Mouse (Mus musculus): ENCODE data around the gene Ddx55. TPM values are rescaled to one million over a fixed set of nuclear protein-coding genes. Genes with fewer than 3 reads are reported as not detected.
"Not testable (repeated sequence)": the region's sequence is repeated elsewhere in the genome, so short reads cannot be mapped to it uniquely, and the experiment has no call there.

Gene Ddx55
- polyA plus RNA-seq, 1 experiment from 2014 or later: 5.8 TPM

- Histone ChIP-seq H3K4me3 (ENCODE audit: low read depth, low read length) (no peak overlapping the region), H3K9ac (ENCODE audit: low read length) (no peak overlapping the region), H3K4me2 (replicated peaks; ENCODE audit: low read depth) (no peak overlapping the region), H3K9me3 (ENCODE audit: control insufficient read depth, low read length) (no peaks in the 10 kb centered on the region), H3K27ac (replicated peaks) (no peak overlapping the region), H3K27me3 (ENCODE audit: control insufficient read depth, insufficient read depth, low read length) (no peaks in the 10 kb centered on the region), H3K4me1 (replicated peaks; ENCODE audit: control insufficient read depth, insufficient read depth) (no peaks in the 10 kb centered on the region), H3K36me3 (ENCODE audit: control insufficient read depth, insufficient read depth, low read length) (peaks cover 4% of the 10 kb centered on the region; the same call in 1 of the 2 replicates)
- DNase-seq (ENCODE audit: low spot score): no peak
- ATAC-seq (ENCODE audit: low FRiP score, low TSS enrichment): no peak
- WGBS: 73% methylated on average over 15 of the region's 16 CpGs
- TF ChIP-seq CTCF (IDR thresholded peaks at IDR 0.05; ENCODE audit: low read depth): peak; percentile 71
- no peak for TF ChIP-seq EP300 (optimal IDR thresholded peaks at IDR 0.05)
Observed at GRCm38 (mm10) chr5:124538813-124539792, 13.6 kb upstream of the Ddx55 start.

GRCm38 (mm10) chr5:124539905-124540304 is 12.8 kb upstream of the Ddx55 start:
- WGBS: 74% methylated on average over 4 of the region's 4 CpGs
- no peak for ATAC-seq (ENCODE audit: low FRiP score, low TSS enrichment)

GRCm38 (mm10) chr5:124540383-124540786 is 12.3 kb upstream of the Ddx55 start, which contains the start of gene Tmed2:
TSS of gene Tmed2 (plus strand) at chr5:124540695.
- Histone ChIP-seq H3K36me3 (ENCODE audit: control insufficient read depth, insufficient read depth, low read length) (peaks cover 12% of the 10 kb centered on the region), H3K27me3 (ENCODE audit: control insufficient read depth, insufficient read depth, low read length) (no peaks in the 10 kb centered on the region), H3K27ac (replicated peaks) (peak within 1 kb of the TSS; percentile 96), H3K9me3 (ENCODE audit: control insufficient read depth, low read length) (no peaks in the 10 kb centered on the region), H3K4me3 (ENCODE audit: low read depth, low read length) (peak within 1 kb of the TSS; percentile 72), H3K4me2 (replicated peaks; ENCODE audit: low read depth) (peak within 1 kb of the TSS; percentile 62), H3K9ac (ENCODE audit: low read length) (peak within 1 kb of the TSS; percentile 89), H3K4me1 (replicated peaks; ENCODE audit: control insufficient read depth, insufficient read depth) (no peaks in the 10 kb centered on the region)
- TF ChIP-seq EP300 (optimal IDR thresholded peaks at IDR 0.05): no peak
- TF ChIP-seq CTCF (IDR thresholded peaks at IDR 0.05; ENCODE audit: low read depth): peak; percentile 58
- WGBS: under 1% methylated on average over 35 of the region's 35 CpGs
- ATAC-seq (ENCODE audit: low FRiP score, low TSS enrichment) (peak; percentile 94), DNase-seq (ENCODE audit: low spot score) (peak; percentile 96)

More at GRCm38 (mm10) chr5:124539905-124540304, 12.8 kb upstream of the Ddx55 start:
- Histone ChIP-seq H3K36me3 (ENCODE audit: control insufficient read depth, insufficient read depth, low read length) (peaks cover 12% of the 10 kb centered on the region), H3K9ac (ENCODE audit: low read length) (no peak overlapping the region), H3K4me3 (ENCODE audit: low read depth, low read length) (peak overlapping the region; percentile 72; the same call in 1 of the 2 replicates), H3K4me1 (replicated peaks; ENCODE audit: control insufficient read depth, insufficient read depth) (no peaks in the 10 kb centered on the region), H3K27me3 (ENCODE audit: control insufficient read depth, insufficient read depth, low read length) (no peaks in the 10 kb centered on the region), H3K9me3 (ENCODE audit: control insufficient read depth, low read length) (no peaks in the 10 kb centered on the region), H3K4me2 (replicated peaks; ENCODE audit: low read depth) (peak overlapping the region; percentile 35; the same call in 1 of the 2 replicates), H3K27ac (replicated peaks) (no peak overlapping the region)
- TF ChIP-seq CTCF (IDR thresholded peaks at IDR 0.05; ENCODE audit: low read depth): no peak
- TF ChIP-seq EP300 (optimal IDR thresholded peaks at IDR 0.05): no peak
- DNase-seq (ENCODE audit: low spot score): no peak

- Histone ChIP-seq H3K9ac (ENCODE audit: low read length) (peak overlapping the region; percentile 89), H3K4me1 (replicated peaks; ENCODE audit: control insufficient read depth, insufficient read depth) (no peaks in the 10 kb centered on the region), H3K4me3 (ENCODE audit: low read depth, low read length) (peak overlapping the region; percentile 72), H3K27me3 (ENCODE audit: control insufficient read depth, insufficient read depth, low read length) (no peaks in the 10 kb centered on the region), H3K36me3 (ENCODE audit: control insufficient read depth, insufficient read depth, low read length) (peaks cover 16% of the 10 kb centered on the region), H3K27ac (replicated peaks) (peak overlapping the region; percentile 96), H3K4me2 (replicated peaks; ENCODE audit: low read depth) (peak overlapping the region; percentile 62), H3K9me3 (ENCODE audit: control insufficient read depth, low read length) (no peaks in the 10 kb centered on the region)
- ATAC-seq (ENCODE audit: low FRiP score, low TSS enrichment): peak; percentile 87
- WGBS: under 1% methylated on average over 76 of the region's 89 CpGs
- TF ChIP-seq CTCF (IDR thresholded peaks at IDR 0.05; ENCODE audit: low read depth) (no peak), EP300 (optimal IDR thresholded peaks at IDR 0.05) (no peak)
- DNase-seq (ENCODE audit: low spot score): peak; percentile 87
Observed at GRCm38 (mm10) chr5:124540905-124541601, 11.6 kb upstream of the Ddx55 start.

GRCm38 (mm10) chr5:124541602-124541973 is 11.1 kb upstream of the Ddx55 start:
- Histone ChIP-seq H3K27ac (replicated peaks) (peak overlapping the region; percentile 96), H3K27me3 (ENCODE audit: control insufficient read depth, insufficient read depth, low read length) (no peaks in the 10 kb centered on the region), H3K36me3 (ENCODE audit: control insufficient read depth, insufficient read depth, low read length) (peaks cover 21% of the 10 kb centered on the region), H3K4me1 (replicated peaks; ENCODE audit: control insufficient read depth, insufficient read depth) (no peaks in the 10 kb centered on the region), H3K4me3 (ENCODE audit: low read depth, low read length) (peak overlapping the region; percentile 72), H3K9me3 (ENCODE audit: control insufficient read depth, low read length) (no peaks in the 10 kb centered on the region), H3K9ac (ENCODE audit: low read length) (peak overlapping the region; percentile 89), H3K4me2 (replicated peaks; ENCODE audit: low read depth) (peak overlapping the region; percentile 62)
- TF ChIP-seq CTCF (IDR thresholded peaks at IDR 0.05; ENCODE audit: low read depth) (no peak), EP300 (optimal IDR thresholded peaks at IDR 0.05) (no peak)
- ATAC-seq (ENCODE audit: low FRiP score, low TSS enrichment): no peak
- WGBS: 6% methylated on average over 8 of the region's 8 CpGs
- DNase-seq (ENCODE audit: low spot score): no peak

GRCm38 (mm10) chr5:124550737-124551136 is 1.9 kb upstream of the Ddx55 start:
- not testable (repeated sequence) for H3K27ac ChIP-seq (replicated peaks); H3K9ac ChIP-seq (ENCODE audit: low read length); DNase-seq (ENCODE audit: low spot score); H3K4me3 ChIP-seq (ENCODE audit: low read depth, low read length); ATAC-seq (ENCODE audit: low FRiP score, low TSS enrichment); H3K4me2 ChIP-seq (replicated peaks; ENCODE audit: low read depth); H3K4me1 ChIP-seq (replicated peaks; ENCODE audit: control insufficient read depth, insufficient read depth); H3K27me3 ChIP-seq (ENCODE audit: control insufficient read depth, insufficient read depth, low read length); H3K9me3 ChIP-seq (ENCODE audit: control insufficient read depth, low read length)
- H3K36me3 ChIP-seq (ENCODE audit: control insufficient read depth, insufficient read depth, low read length): peaks cover 18% of the 10 kb centered on the region
- WGBS: 79% methylated on average over 3 of the region's 4 CpGs

GRCm38 (mm10) chr5:124551349-124552093 is 1.1 kb upstream of the Ddx55 start:
- not testable (repeated sequence) for ATAC-seq (ENCODE audit: low FRiP score, low TSS enrichment); DNase-seq (ENCODE audit: low spot score); H3K27me3 ChIP-seq (ENCODE audit: control insufficient read depth, insufficient read depth, low read length); H3K9me3 ChIP-seq (ENCODE audit: control insufficient read depth, low read length); H3K4me1 ChIP-seq (replicated peaks; ENCODE audit: control insufficient read depth, insufficient read depth)
- Histone ChIP-seq H3K36me3 (ENCODE audit: control insufficient read depth, insufficient read depth, low read length) (peaks cover 10% of the 10 kb centered on the region; the same call in 1 of the 2 replicates), H3K4me3 (ENCODE audit: low read depth, low read length) (peak overlapping the region; percentile 93), H3K27ac (replicated peaks) (peak overlapping the region; percentile 89; the same call in 1 of the 2 replicates), H3K4me2 (replicated peaks; ENCODE audit: low read depth) (peak overlapping the region; percentile 88), H3K9ac (ENCODE audit: low read length) (peak overlapping the region; percentile 71; the same call in 1 of the 2 replicates)
- WGBS: 33% methylated on average over 5 of the region's 5 CpGs

Measured in stomach, postnatal 0 days (tissue).